Mouse (Mus musculus) liver, adult 2 months (tissue): Measurements from ENCODE around the gene Rfx7. TPM values are rescaled to one million over a fixed set of nuclear protein-coding genes. Genes with fewer than 3 reads are reported as not detected.

Experiments used
- DNase-seq: peaks from one replicate; pipeline ENCODE4 v3.0.0-alpha.2; 2011; ENCODE audit warnings: low read depth, low spot score; ENCODE audit errors: extremely low read depth
- H3K27ac ChIP-seq: fragments of 200-500 bp; replicated peaks from 2 replicates; pipeline ENCODE4 v1.5.1; 2012; ENCODE audit warnings: low read depth, mild to moderate bottlenecking, control low read depth, inconsistent platforms, low read length; ENCODE audit not compliant: insufficient read depth
- H3K27me3 ChIP-seq: fragments of 200-500 bp; 2 replicates; pipeline ENCODE4 v1.6.1; 2012; ENCODE audit warnings: mild to moderate bottlenecking, moderate library complexity, low read length, inconsistent platforms; ENCODE audit not compliant: control insufficient read depth, insufficient read depth
- H3K36me3 ChIP-seq: fragments of 200-500 bp; 2 replicates; pipeline ENCODE4 v1.6.1; 2012; ENCODE audit warnings: low read length, inconsistent platforms; ENCODE audit not compliant: control insufficient read depth, insufficient read depth
- H3K4me1 ChIP-seq: fragments of 200-500 bp; 2 replicates; pipeline ENCODE4 v1.6.1; 2011; ENCODE audit warnings: low read length; ENCODE audit not compliant: control insufficient read depth, insufficient read depth
- H3K4me3 ChIP-seq: fragments of 200-500 bp; 2 replicates; pipeline ENCODE4 v1.5.1; 2011; ENCODE audit warnings: low read depth, mild to moderate bottlenecking, control low read depth, low read length, moderate library complexity; ENCODE audit not compliant: insufficient read depth
- H3K79me2 ChIP-seq: fragments of 200-500 bp; 2 replicates; pipeline ENCODE4 v1.6.1; 2012; ENCODE audit warnings: inconsistent platforms, mild to moderate bottlenecking, low read length, moderate library complexity; ENCODE audit not compliant: control insufficient read depth, insufficient read depth
- H3K9ac ChIP-seq: fragments of 200-500 bp; 2 replicates; pipeline ENCODE4 v1.6.1; 2012; ENCODE audit warnings: low read depth, mild to moderate bottlenecking, control low read depth, inconsistent platforms, low read length
- CTCF ChIP-seq: fragments of 200-500 bp; IDR thresholded peaks from 2 replicates; pipeline ENCODE4 v1.5.1; 2011; ENCODE audit warnings: low read depth, low read length, control low read depth
- POLR2A ChIP-seq: fragments of 200-500 bp; IDR thresholded peaks from 2 replicates; pipeline ENCODE4 v1.6.1; 2011; ENCODE audit warnings: low read length, control low read depth; ENCODE audit not compliant: insufficient read depth; ENCODE audit errors: extremely low read depth
- WGBS: fragments of 180-500 bp; shearing (Covaris S2); methylation state at CpG from one replicate; pipeline ENCODE4 v1.1.7; 2018; 5-methylcytosine and 5-hydroxymethylcytosine counted together
- polyA plus RNA-seq: library from polyadenylated mRNA; depleted of rRNA; stranded (reverse); fragments of >200 nt; gene quantifications from 2 replicates; pipeline ENCODE4 v1.2.3, GENCODE M21; 2012
- total RNA-seq: library from RNA; depleted of rRNA; stranded (reverse); fragments of >200 nt; gene quantifications from 2 replicates; pipeline ENCODE4 v1.2.3, GENCODE M21; 2014

The Rfx7 gene
- total and polyA plus RNA-seq, 2 experiments, result 3.3 to 5.4 TPM

- Histone ChIP-seq H3K36me3 (peaks cover 47% of the 10 kb centered on the region), H3K4me1 (no peaks in the 10 kb centered on the region), H3K27ac (no peak overlapping the region), H3K27me3 (no peaks in the 10 kb centered on the region), H3K9ac (no peak overlapping the region), H3K4me3 (no peak overlapping the region), H3K79me2 (no peaks in the 10 kb centered on the region)
- no peak for DNase-seq
- WGBS, result 96% methylated on average over 3 of the region's 3 CpGs
- TF ChIP-seq POLR2A (no peak), CTCF (no peak)
Measured at GRCm38 (mm10) chr9:72618037-72618436, 86.0 kb downstream of the Rfx7 start.

DNA sequence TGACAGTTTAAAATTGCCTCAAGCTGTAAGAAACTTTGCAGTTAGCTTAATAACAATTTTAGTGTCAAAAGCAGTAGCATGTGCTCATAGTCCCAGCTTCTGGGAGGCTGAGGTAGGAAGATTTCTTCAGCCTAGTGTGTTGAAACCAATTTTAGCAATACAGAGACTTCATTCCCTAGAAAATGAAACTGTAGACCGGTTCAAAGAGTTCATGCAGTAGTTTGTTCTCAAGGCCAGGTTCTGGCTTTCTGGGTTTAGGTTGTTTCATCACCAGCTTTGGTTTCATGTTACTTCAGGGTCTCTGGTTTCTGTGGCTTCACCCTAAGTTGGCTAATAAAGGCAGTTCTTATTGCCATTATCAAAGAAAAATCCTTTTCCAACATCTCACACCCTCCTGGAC, 91.6 kb downstream of the Rfx7 start:
- no peak overlapping the region for H3K4me3 ChIP-seq
- H3K9ac ChIP-seq, result no peak overlapping the region
- TF ChIP-seq CTCF, result no peak
- no peak for TF ChIP-seq POLR2A
- no peak for DNase-seq
- H3K27me3 ChIP-seq, result no peaks in the 10 kb centered on the region
- WGBS, result 54% methylated on average over 1 of the region's 1 CpGs
- no peaks in the 10 kb centered on the region for H3K79me2 ChIP-seq
- no peak overlapping the region for H3K27ac ChIP-seq
- peaks cover 15% of the 10 kb centered on the region for H3K36me3 ChIP-seq
- peaks cover 7% of the 10 kb centered on the region; the same call in 1 of the 2 replicates for H3K4me1 ChIP-seq

DNA sequence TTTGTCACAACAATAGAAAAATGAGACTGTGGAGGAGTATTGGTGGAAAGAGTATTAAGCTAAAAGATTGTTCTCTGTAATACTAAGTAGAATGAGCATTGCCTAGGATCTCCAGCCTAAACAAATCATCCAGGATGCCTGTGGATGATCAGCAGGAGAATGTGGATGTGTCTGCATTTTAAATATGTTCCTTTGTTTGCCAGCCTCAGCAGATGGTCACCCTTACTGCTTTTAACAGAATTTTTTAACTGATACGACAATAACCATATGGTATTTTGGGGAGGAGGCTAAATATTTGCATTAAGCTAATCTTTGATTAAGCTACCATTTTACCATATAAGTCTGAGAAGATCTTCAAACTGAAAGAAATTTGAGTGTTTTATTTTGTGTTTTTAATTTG, 95.6 kb downstream of the Rfx7 start:
- no peak for TF ChIP-seq CTCF
- no peak for TF ChIP-seq POLR2A
- peaks cover 4% of the 10 kb centered on the region; the same call in 1 of the 2 replicates for H3K36me3 ChIP-seq
- no peak overlapping the region for H3K4me3 ChIP-seq
- no peak overlapping the region for H3K9ac ChIP-seq
- DNase-seq, result no peak
- H3K4me1 ChIP-seq, result peaks cover 9% of the 10 kb centered on the region; the same call in 1 of the 2 replicates
- H3K27me3 ChIP-seq, result no peaks in the 10 kb centered on the region
- no peak overlapping the region for H3K27ac ChIP-seq
- no peaks in the 10 kb centered on the region for H3K79me2 ChIP-seq
- WGBS, result 96% methylated on average over 1 of the region's 1 CpGs

GRCm38 (mm10) chr9:72628591-72628990, 96.6 kb downstream of the Rfx7 start:
- 3% methylated on average over 2 of the region's 2 CpGs for WGBS
- Histone ChIP-seq H3K4me1 (peaks cover 9% of the 10 kb centered on the region; the same call in 1 of the 2 replicates), H3K27me3 (no peaks in the 10 kb centered on the region), H3K79me2 (no peaks in the 10 kb centered on the region), H3K27ac (no peak overlapping the region; the same call in 1 of the 2 replicates), H3K4me3 (no peak overlapping the region), H3K9ac (no peak overlapping the region), H3K36me3 (no peaks in the 10 kb centered on the region; the same call in 1 of the 2 replicates)
- TF ChIP-seq POLR2A, result no peak
- TF ChIP-seq CTCF, result no peak
- peak; percentile 52 for DNase-seq

- peaks cover 9% of the 10 kb centered on the region; the same call in 1 of the 2 replicates for H3K4me1 ChIP-seq
- no peak for DNase-seq
- H3K36me3 ChIP-seq, result no peaks in the 10 kb centered on the region
- TF ChIP-seq POLR2A (no peak), CTCF (no peak)
- no peak overlapping the region for H3K4me3 ChIP-seq
- H3K27ac ChIP-seq, result no peak overlapping the region
- no peaks in the 10 kb centered on the region for H3K27me3 ChIP-seq
- no peak overlapping the region for H3K9ac ChIP-seq
- no peaks in the 10 kb centered on the region for H3K79me2 ChIP-seq
- WGBS, result 62% methylated on average over 1 of the region's 1 CpGs
Measured at GRCm38 (mm10) chr9:72632198-72632597, 100.2 kb downstream of the Rfx7 start.

GRCm38 (mm10) chr9:72635134-72635533, 103.1 kb downstream of the Rfx7 start:
- Histone ChIP-seq H3K36me3 (no peaks in the 10 kb centered on the region), H3K27ac (no peak overlapping the region), H3K27me3 (no peaks in the 10 kb centered on the region), H3K4me1 (peaks cover 3% of the 10 kb centered on the region; the same call in 1 of the 2 replicates), H3K4me3 (no peak overlapping the region), H3K79me2 (no peaks in the 10 kb centered on the region), H3K9ac (no peak overlapping the region)
- TF ChIP-seq POLR2A, result no peak
- TF ChIP-seq CTCF, result peak; percentile 36; the same call in 1 of the 2 replicates
- peak; percentile 50 for DNase-seq
